Mouse (Mus musculus): ENCODE data around the gene Ttll12. TPM values are rescaled to one million over a fixed set of nuclear protein-coding genes. Genes with fewer than 3 reads are reported as not detected.

The Ttll12 gene
- total RNA-seq, 2 experiments from 2014 or later: 5.6 to 6.5 TPM

DNA sequence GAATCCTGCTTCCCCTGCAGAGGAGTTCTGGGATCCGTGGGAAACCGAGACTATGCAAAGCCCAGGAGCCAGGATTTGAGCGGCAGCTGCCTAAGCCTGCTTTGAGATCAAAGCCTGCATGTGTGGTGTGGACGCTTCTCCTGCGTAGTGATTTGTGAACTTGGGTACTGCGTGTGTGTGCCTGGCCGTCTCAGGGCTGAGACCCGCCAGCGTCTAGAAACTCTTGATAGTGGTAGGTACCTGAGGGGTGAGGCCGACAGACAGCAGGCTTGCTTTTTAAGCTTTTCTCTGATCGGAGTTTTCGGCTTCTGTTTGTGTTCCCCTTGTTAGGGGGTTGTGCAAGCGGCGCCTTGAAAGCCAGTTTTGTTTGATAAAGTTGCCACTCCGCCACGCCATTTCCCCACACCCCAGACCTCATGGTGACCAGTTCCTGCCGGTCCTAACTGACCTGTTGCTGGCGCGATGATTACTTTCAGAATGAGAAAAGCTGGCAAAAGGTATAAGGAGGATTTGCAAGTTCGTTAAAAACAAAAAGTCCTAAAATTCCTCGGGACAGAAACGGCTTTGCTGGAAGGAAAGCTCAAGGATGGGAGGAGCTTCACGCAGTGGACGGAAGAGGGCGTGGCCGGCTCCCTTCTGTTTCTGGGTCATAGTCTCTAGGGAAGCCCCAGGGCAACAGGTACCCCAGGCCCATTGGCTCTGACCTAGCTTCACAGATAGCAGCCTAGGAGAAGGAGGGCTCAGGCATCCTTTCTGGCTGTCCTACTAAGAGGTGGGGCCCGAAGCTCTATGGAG, 30.9 kb downstream of the Ttll12 start:
- peak; percentile 60 to 69 for DNase-seq
- intact Hi-C loops (cut with DNase I): loop anchor here (2.0 kb wide), 1 partner anchor 39 kb away; no protein-coding TSS in a partner anchor

DNA sequence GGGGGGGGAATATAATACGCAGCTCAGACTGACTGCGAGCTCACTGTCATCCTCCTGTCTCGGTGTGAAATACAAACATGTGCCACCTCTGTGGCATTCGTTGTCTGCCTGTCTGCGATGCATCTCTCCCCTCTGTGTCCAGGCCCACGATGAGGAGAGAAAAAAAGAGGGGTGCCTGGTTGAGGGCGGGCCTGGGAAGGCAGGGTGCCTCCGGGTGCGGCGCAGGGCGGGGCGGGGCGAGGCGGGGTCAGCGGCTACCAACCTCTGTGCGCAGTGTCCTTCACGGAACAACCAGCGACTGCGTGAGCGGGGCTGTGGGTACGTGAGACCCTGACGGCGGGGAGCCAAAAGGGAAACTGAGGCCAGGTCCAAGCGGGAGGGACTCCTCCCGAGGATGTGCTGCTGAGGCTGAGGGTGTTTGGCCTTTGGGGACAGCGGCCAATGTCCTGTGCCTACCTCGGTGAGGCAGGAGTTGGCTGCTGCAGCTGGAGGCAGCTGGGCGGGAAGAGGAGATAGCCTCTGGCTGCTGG, 31.6 kb downstream of the Ttll12 start, which contains the start of the genes Tspo and Mcat:
Gene Tspo, plus strand, starts transcription at position 266 of the 530 bp plus-strand sequence.
Gene Mcat, minus strand, starts transcription at position 461 of the 530 bp plus-strand sequence.
- intact Hi-C loops (cut with DNase I): no loop called here
- peak; percentile 75 to 78 for DNase-seq

DNA sequence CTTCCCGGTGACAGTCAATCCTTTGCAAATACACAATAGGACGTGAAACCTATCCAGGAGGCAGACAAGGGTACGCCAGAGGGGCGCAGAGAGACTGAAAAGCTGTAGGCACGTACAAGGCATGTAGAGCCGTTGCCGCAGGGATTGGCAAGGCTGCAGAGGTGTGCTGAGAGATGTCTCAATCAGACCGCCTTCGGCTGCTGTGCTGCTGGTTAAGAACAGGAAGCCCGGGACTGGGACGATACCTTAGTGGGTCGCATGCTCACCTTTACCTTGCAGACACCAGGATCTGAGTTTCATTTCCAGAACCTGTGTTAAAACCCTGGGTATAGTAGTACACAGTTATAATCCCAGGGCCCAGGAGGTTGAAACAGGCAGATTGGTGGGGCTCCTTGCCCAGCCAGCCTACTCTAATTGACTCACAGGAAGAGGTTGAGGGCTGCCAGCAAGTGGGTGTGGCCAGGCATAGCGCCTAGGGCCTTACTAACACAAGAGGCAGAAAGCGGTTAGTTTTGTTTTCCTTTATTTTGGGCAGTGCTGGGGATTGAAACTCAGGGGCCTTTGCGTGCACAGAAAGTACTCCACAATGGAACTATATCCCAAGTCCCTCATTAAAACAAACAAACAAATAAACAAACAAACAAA, 32.2 kb downstream of the Ttll12 start:
- peak; percentile 84 to 87 for DNase-seq
- intact Hi-C loops (cut with DNase I): no loop called here

DNA sequence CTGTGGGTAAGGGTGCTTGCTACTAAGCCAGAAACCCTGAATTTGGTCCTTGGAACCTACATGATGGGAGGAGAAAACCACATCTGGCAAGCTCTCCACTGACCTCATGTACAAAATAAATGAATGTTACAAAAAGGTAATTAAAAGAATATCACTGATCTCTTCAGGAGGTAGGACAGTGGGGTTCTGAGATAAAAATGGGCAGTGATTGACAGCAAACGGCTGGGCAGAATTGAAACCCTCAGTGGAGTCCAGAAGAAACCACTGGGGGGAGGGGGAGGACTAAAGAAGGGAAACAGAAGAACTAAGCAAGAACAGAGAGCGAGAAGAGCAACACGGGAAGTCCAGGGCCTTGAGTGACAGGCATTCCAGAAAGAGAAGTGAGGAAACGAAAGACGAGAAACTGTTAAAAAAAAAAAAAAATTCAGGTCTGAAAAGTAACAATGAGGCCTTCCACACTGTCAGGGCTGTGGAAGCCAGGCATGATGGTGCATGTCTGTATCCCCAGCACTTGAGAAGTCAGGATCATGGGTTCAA, 33.9 kb downstream of the Ttll12 start:
- intact Hi-C loops (cut with DNase I): no loop called here

DNA sequence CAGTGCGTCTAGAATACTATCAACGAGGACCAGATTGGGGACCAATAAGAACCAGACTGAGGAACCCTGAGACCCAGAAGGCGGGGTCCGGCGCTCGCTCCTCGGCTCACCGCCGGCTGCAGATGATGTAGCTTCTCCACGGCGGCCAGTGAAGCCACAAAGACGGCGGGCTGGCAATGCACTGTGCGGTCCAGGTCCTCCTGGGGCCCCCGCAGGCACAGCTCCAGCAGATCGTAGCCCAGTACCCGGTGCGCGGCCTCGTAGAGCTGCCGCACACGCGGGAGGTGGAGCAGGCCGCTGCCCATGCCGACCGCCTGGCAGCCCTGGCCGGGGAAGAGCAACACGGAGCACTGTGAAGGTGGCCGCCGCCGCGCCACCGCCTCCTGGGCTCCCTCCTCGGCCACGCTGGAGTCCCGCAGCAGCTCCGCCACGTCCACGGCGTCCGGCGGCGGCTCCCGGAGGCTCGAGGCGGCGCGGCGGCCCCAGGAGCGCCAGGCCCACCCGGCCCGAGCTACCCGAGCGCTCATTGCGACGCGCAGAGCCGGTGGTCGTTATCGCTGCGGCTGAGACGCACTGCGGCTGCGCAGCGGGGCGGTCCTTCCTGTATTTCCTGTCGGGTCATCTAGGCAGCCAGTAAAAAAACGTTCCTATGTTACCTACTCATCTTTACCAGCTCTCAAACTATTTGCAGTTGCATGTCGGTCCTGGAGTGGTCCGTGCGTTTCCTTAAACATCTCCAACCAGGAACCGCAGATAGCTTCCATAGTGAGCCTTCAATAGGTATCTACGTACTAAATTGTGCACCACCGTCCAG, 39.6 kb downstream of the Ttll12 start:
- intact Hi-C loops (cut with DNase I): no loop called here
- DNase-seq: peak; percentile 87 to 90

More for the DNA sequence above, 33.9 kb downstream of the Ttll12 start:
- DNase-seq: no peak

DNA sequence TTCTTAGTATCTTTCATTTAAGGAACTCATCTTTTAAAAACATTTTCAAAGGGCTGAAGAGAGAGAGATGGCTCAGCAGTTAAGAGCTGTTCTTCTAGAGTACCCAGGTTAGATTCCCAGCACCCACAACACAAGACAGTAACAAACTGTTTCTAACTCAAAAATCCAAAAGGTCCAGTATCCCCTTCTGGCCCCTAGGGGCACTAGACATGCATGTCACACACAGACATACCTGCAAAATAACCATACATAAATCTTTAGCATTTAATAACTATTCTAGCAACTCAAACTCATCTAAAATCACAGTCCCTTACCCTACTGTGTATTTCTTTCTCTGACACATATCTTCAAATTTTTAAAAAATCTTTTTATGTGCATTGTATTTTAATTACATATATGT, 41.1 kb downstream of the Ttll12 start:
- no peak for DNase-seq
- intact Hi-C loops (cut with DNase I): no loop called here

DNA sequence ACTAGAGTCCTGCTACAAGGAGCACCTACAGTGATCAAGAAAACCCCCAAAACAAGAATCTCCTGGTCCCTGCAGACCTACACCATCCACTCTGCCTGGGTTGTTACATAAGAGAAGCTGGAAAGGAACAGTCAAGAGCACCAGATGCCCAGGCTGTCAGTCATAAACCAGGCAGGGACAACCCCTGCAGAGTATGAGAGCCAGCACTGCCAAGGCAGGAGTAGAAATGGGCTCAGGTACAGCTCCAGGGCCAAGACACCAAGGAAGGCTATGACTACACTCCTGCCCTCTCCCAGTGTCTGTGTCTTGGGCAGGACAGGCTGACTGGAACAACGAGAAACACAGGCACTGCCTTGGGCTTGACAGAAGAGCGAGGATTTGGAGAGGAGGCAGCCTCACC, 44.8 kb downstream of the Ttll12 start:
- intact Hi-C loops (cut with DNase I): no loop called here
- DNase-seq: no peak

DNA sequence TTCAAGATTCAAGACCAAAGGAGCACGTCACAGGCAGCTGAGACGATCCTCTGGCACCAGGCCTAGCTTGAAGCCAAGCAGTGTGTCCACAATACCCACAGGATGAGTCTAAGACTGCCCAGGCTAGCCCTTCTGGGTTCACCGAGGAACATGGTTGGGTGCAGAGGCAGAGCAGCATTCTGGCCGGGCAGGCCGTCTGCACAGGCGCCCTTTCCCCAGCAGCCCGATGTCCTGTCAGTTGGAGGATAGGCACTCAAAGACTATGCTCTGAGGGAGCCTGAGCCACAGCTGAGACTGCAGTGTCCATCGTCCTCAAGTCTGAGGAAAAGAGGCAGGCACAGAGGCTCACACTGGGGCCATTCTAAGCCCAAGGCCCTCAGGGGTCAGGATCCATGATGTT, 47.8 kb downstream of the Ttll12 start:
- DNase-seq: no peak
- intact Hi-C loops (cut with DNase I): no loop called here

DNA sequence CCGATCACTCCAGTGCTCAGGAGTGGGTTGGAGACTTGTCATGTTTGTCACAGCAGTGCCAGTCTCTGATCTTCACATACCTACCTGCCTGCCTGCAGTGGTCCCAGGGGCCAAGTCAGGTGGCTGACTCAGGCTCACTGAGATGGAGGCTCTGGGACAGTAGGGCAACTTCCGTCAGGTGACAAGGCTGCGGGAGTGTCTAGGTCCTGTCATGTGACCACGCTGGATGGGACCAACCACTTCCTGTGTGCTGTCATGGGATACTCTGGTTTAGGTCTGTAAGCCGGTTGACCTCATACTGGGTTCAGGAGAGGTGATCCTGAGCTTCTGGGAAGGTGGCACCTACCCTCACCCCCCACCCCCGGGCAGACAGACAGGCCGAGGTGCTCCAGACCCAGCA, 48.9 kb downstream of the Ttll12 start:
- DNase-seq: no peak
- intact Hi-C loops (cut with DNase I): no loop called here

DNA sequence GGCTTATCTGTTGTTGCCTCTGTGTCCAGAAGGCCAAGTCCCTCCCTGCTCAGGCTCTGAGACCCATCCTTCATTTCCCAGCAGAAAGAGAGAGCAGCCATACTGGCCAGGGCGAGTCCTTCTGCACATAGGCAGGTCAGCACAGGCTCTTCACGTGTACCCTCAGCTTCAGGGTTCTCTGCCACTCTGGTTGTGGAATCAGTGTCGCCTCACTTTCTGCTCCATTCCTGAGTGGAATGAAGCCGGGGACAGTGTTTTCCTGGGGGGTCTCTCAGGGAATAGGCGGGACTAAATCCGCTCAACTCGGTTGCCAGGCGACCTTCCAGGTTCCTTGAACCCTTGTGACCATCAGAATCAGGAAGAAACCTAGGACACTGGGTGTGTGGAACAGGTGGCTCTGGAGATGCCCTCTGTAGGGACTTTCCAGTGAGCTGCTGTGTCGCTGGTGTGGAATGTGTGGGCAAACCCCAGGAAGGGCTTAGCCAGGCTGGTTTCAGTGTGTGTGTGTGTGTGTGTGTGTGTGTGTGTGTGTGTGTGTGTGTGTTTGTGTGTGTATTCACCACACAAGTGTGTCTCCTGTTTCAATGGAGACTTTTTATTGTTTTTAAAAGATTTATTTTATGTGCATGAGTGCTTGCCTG, 53.2 kb downstream of the Ttll12 start:
- intact Hi-C loops (cut with DNase I): no loop called here
- no peak for DNase-seq

DNA sequence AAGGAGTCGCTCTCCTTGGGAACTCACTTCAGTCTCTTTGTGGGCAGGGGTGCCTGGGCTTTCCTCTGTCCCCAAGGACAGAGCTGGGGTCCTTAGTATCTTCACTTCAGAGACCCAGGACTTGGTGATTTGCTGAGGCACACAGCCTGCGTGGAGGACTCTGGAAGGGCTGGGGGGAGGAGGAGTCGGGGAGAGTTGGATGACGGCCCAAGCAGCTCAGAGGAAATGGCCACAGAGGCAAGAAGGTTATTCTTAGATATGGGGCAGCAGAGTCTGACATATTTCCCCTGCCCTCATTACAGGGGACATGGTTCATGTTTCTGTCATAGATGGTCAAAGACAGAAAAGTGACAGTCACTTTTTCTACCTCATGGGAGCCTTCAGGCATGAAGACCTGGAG, 55.1 kb downstream of the Ttll12 start:
- intact Hi-C loops (cut with DNase I): no loop called here
- DNase-seq: peak; percentile 67 to 70

DNA sequence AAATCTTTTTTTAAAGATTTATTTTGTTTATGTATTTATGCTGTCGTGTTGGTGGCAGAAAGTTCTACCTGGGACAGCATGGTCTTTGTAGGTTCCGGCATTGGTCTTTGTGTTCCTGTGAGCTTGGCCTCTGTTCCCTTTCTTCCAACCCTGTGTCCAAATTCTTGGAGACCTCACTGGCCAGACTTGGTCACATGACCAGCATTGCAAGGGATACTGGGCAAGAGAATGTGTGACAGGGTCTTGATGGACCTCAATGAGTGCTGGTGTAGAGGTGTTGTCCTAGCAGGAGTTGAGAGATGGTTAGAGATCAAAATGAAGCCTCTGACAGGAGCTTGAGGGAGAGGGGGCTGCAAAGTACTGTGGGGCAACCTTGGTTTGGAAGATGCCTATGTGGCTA, 56.1 kb downstream of the Ttll12 start:
- intact Hi-C loops (cut with DNase I): no loop called here
- no peak for DNase-seq

DNA sequence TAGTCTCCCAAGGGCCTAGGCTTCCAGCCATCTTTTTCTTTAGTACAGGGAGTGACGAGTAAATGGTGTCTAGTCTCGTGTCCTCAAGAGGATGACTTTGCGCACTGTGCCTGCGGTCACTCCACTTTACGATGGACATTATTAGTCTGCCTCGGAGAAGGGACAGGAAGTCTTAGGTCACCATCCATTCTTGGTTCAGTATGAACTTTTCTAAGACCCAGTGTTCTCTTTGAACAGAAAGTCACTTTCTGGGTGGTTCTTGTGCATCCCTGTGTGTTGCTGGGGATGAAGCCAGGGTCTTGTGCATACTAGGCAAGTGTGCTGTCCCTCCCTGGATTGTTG, 59.1 kb downstream of the Ttll12 start:
- DNase-seq: no peak
- intact Hi-C loops (cut with DNase I): no loop called here

DNA sequence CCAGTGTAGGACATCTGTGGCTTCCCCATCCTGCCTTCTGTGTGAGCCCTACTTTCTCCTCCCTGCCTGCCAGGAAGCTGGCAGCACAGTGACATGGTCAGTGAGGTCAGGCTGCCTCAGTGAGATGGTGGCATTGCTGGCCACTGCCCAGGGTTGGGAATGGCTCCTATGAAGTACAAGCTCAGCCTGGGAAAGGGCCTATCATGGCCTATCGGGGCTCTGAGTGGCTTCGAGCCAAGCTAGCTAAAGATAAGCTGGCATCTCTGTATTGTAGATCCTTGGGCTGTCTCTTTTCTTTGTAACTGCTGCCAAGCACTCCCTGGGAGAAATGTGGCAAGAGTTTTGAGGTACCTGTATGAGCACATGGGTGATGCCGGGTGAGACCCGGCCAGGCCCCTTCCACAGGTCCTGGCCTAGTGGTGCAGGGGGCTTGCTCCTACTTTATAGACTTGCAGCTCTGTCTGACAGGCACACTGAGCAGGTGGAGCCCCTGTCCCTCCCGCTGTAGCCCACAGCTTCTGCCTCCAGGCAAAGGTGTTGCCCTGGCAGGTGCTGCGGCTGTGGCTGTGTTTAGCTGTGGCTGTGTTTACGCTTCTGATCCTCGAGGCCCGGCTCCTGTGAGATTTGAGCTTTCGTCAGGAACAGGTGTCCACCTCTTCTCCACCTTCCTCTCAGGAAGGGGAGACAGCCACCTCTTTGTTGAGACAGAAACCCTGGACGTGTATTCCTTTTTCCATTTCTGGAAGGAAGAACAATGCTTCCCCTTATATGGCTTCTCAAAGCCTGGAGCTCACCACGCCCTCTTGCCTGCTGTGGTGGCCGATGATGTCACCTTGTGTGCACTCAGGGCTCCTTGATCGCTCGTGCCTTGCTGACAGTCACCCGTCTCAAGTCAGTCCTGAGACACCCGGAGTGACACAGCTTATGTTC, 59.7 kb downstream of the Ttll12 start:
- DNase-seq: peak in 1 of 2 experiments; percentile 27
- intact Hi-C loops (cut with DNase I): no loop called here

DNA sequence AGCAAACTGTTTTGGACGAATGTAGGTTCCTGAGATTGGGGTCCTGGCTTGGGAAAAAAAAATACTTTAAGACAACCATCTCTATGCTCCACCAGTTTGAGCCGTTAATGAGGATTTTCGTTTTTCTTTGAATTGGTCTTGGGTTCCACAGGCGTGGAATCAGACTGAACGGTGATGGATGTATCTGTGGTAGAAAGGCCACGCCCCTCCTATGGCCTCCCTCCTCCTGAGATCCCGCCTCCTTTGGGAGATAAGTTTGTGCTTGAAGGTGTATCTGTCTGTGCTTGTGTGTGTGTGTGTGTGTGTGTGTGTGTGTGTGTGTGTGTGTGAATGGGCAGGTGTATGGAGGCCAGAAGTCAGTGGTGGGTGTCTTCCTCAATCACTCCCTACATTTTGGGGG, 62.4 kb downstream of the Ttll12 start:
- intact Hi-C loops (cut with DNase I): no loop called here
- DNase-seq: no peak

DNA sequence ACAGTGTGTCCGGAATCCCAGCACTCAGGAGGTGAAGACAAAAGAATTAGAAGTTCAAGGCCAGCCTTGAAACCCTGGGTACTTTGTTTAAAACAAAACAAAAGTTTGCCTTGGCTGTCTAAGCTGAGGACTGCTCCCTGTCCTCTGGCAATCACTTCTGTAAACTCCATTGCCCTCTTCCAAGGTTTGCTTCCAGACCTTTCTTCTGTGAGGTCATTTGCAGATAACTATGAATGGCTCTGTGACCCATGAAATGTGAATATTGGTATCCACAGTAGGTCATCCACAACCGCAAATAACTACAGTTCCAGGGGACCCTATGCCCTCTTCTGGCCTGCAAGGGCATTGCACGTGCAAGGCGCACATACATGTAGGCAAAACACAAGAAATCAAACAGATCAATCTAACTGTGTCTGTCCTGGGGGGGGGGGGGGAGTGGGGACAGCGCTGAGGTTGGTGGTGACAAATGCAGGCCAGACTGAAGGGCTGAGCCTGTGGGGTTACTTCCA, 62.9 kb downstream of the Ttll12 start:
- intact Hi-C loops (cut with DNase I): no loop called here
- no peak for DNase-seq

DNA sequence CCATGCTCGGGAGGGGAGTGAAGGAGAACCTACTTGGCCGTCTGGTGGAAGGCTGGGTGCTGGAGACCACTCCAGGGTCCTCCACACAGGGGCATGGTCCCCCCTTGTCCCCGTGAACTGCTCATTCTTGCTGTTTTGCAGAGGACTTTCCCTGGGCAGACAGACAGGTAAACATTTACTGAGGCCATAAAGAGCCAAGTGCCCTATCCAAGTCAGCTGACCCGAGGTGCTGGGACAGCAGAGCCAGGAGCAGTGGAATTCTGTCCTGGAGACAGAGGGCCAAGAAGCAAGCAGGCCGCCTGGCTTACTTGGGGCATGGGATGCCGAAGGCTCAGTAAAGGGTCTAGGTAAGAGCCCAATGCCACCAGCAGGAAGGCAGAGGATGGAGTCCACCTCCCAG, 64.3 kb downstream of the Ttll12 start:
- no peak for DNase-seq
- intact Hi-C loops (cut with DNase I): no loop called here

DNA sequence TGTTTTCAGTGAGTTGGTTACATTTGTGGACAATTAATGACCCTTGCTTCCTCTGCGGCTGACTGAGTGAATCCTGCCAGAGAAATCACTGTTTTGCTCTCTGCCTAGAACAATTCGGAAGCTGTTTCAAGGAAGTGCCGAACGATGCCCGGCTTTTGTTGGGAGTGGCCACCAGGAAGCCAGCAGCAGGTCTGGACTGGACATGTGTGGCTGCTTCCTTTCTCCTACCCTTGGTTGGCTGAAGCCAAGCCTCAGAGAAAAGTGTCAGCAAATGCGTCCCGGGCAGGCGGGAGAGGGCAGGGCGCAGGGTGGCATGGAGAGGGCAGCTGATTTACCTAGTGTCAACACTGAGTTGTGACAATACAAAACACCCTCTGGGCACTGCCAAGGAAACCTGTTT, 64.7 kb downstream of the Ttll12 start:
- intact Hi-C loops (cut with DNase I): no loop called here
- DNase-seq: peak in 1 of 2 experiments; percentile 46

DNA sequence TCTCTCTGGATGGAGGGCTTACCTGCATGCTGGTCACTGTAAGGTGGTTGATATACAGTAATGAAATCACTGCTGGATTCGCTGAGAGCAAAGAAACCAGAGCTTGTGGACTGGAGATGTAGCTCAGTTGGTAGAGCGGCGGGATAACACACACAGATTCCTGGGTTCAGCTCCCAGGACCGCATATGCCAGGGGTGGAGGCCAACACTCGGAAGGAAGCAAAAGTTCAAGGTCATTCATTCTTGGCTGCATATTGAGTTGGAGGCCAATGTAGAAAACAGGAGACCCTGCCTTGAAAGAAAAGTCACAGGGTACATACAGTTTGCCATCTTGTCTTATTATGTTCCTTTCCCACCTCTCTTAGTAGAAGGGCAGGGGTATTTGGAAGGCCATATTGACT, 65.2 kb downstream of the Ttll12 start:
- intact Hi-C loops (cut with DNase I): no loop called here

More for the DNA sequence above, 65.2 kb downstream of the Ttll12 start:
- DNase-seq: peak in 1 of 2 experiments; percentile 58

Measured in heart, postnatal 36 days (tissue).